Mouse (Mus musculus): Measurements from ENCODE around the gene Cog5. TPM values are rescaled to one million over a fixed set of nuclear protein-coding genes. Genes with fewer than 3 reads are reported as not detected.

The Cog5 gene
- total RNA-seq, 2 experiments from 2014 or later = 29.2 to 31.7 TPM

GRCm38 (mm10) chr12:31656841-31657240, 2.2 kb downstream of the Cog5 start:
- TF ChIP-seq CTCF (IDR thresholded peaks at IDR 0.05) = no peak
- intact Hi-C loops (cut with DNase I) = loop anchor here (5.0 kb wide), 1 partner anchor 150 kb away; no protein-coding TSS in a partner anchor
- no peak for DNase-seq

DNA sequence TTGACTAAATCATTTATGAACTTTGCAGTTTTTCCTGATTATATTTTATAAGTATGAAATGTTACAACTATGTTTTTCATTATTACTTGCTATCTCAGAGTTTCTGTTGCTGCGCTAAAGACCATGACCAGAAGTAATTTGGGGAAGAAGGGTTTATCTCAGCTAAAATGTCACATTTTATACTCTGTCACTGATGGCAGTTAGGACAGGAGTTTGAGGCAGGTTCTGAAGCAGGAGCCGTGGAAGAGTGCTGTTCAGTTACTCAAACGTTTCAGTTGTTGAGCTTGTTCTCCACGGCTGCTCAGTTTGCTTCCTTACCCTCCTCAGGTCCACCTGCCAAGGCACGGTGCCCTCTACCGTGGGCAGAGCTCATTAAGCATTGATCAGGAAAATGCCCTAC, 11.3 kb downstream of the Cog5 start:
- Histone ChIP-seq H3K27ac (no peak overlapping the region), H3K4me3 (no peak overlapping the region)
- no peak for DNase-seq
- no peak for TF ChIP-seq CTCF (IDR thresholded peaks at IDR 0.05)
- intact Hi-C loops (cut with DNase I) = no loop called here

More at GRCm38 (mm10) chr12:31656841-31657240, 2.2 kb downstream of the Cog5 start:
- H3K27ac ChIP-seq = no peak overlapping the region
- H3K4me3 ChIP-seq = no peak overlapping the region

DNA sequence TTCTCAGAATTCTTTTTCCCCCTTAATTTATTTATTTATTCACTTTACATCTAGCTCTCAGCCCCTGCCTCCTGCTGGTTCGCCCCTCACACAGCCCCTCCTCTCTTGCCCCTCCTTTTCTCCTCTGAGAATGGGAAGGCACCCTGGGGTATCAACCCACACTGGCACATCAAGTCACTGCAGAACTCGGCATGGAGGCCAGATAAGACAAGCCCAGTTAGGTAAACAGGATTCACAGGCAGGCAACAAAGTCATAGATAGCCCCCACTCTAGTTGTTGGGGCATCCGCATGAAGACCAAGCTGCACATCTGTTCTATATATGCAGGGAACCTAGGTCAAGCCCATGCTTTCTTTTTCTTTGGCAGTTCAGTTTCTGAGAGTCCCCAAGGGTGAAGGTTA, 12.5 kb downstream of the Cog5 start:
- no peak for TF ChIP-seq CTCF (IDR thresholded peaks at IDR 0.05)
- intact Hi-C loops (cut with DNase I) = no loop called here
- DNase-seq = no peak
- Histone ChIP-seq H3K4me3 (no peak overlapping the region), H3K27ac (no peak overlapping the region)

- TF ChIP-seq CTCF (IDR thresholded peaks at IDR 0.05) = no peak
- intact Hi-C loops (cut with DNase I) = no loop called here
- Histone ChIP-seq H3K27ac (no peak overlapping the region), H3K4me3 (no peak overlapping the region)
- no peak for DNase-seq
These were observed 32.0 kb downstream of the Cog5 start for GRCm38 (mm10) chr12:31686679-31687078.

DNA sequence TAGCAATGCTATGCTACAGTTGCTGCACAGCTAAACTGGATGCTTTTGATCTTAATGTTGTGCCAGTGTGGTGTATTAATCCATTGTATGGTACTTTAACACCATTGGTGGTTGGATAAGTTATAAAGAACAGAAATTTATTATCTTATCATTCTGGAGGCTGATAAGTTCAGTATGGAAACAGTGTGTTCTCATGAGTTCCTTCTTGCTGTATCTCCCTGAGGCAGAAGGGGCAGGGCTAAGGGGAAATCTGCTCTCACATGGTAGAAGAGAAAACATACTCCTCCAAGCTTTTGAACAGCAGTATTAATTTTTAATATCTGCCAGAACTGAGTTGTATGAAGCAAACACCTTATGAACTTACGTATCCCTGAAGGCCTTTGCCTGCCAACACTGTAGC, 38.6 kb downstream of the Cog5 start:
- no peak overlapping the region for H3K27ac ChIP-seq
- TF ChIP-seq CTCF (IDR thresholded peaks at IDR 0.05) = no peak
- intact Hi-C loops (cut with DNase I) = no loop called here
- no peak overlapping the region for H3K4me3 ChIP-seq
- no peak for DNase-seq

- intact Hi-C loops (cut with DNase I) = no loop called here
- Histone ChIP-seq H3K27ac (no peak overlapping the region), H3K4me3 (no peak overlapping the region)
- DNase-seq = no peak
- no peak for TF ChIP-seq CTCF (IDR thresholded peaks at IDR 0.05)
These were observed 46.1 kb downstream of the Cog5 start for GRCm38 (mm10) chr12:31700623-31701347.

DNA sequence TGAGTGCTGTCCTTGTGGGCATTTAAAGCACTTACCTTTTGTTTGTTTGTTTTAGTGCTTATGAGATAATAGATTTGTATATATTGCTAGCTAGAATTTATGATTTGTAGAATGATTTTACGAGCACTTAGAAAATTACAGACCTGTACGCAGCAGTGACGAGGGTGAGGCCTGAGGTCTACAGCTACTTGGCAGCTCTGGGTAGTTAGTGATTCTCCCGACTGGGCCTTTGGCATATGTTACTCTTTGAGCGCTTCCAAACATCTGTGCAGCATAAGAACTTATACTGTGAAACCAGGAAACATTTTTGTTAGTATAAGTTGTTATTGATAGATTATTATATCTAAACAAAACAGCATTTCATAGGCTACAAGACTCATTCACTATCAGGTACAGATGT, 46.7 kb downstream of the Cog5 start:
- intact Hi-C loops (cut with DNase I) = no loop called here
- H3K4me3 ChIP-seq = no peak overlapping the region
- DNase-seq = no peak
- no peak for TF ChIP-seq CTCF (IDR thresholded peaks at IDR 0.05)
- H3K27ac ChIP-seq = no peak overlapping the region

DNA sequence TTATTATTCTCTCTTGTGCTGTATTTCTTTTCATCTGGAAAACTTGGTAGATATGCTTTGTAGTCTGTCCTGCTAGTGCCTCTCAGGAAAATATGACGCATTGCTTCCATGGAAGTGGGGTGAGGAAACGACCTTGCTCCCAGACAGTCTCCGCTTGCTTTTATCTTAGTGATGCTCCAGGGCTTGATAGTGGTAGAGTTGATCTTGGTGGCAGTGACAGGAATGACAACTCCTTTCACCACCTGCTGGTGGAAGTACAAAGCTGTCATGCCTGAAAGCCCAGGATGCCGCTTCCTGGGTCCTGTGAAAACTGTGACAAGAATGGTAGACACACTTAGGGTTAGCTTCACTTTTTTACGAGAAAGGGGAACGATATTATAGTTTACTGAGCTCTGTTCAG, 49.2 kb downstream of the Cog5 start:
- no peak overlapping the region for H3K4me3 ChIP-seq
- H3K27ac ChIP-seq = no peak overlapping the region
- intact Hi-C loops (cut with DNase I) = no loop called here
- TF ChIP-seq CTCF (IDR thresholded peaks at IDR 0.05) = no peak
- DNase-seq = no peak

- intact Hi-C loops (cut with DNase I) = no loop called here
- no peak overlapping the region for H3K27ac ChIP-seq
- DNase-seq = no peak
- TF ChIP-seq CTCF (IDR thresholded peaks at IDR 0.05) = no peak
- H3K4me3 ChIP-seq = no peak overlapping the region
These were observed 51.5 kb downstream of the Cog5 start for GRCm38 (mm10) chr12:31706168-31706567.

GRCm38 (mm10) chr12:31707531-31707930, 52.9 kb downstream of the Cog5 start:
- no peak for TF ChIP-seq CTCF (IDR thresholded peaks at IDR 0.05)
- Histone ChIP-seq H3K4me3 (no peak overlapping the region), H3K27ac (no peak overlapping the region)
- intact Hi-C loops (cut with DNase I) = no loop called here
- no peak for DNase-seq

GRCm38 (mm10) chr12:31709665-31710064, 55.0 kb downstream of the Cog5 start:
- H3K27ac ChIP-seq = no peak overlapping the region
- no peak for TF ChIP-seq CTCF (IDR thresholded peaks at IDR 0.05)

DNA sequence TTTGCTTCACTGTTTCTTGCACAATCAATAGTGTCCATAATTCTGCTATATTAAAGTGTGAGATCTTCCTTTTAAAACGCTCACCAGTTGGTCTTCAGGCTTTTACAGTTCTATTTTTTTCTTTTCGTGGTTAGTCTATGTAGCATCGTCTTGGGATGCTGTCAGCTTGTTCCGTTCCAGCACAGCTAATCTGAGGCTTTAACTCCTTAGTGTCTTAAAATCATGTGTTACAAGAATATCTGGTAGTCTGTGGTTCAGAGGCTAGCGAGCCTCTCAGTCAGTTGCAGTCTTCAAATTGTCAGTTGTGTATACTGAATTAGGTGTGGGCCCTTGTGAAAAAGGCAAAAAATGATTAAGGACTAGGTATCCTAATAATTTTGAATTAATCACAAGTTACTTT, 57.6 kb downstream of the Cog5 start:
- intact Hi-C loops (cut with DNase I) = loop anchor here (10.0 kb wide), 1 partner anchor 337 kb away; no protein-coding TSS in a partner anchor
- no peak for TF ChIP-seq CTCF (IDR thresholded peaks at IDR 0.05)
- no peak overlapping the region for H3K27ac ChIP-seq
- DNase-seq = no peak
- no peak overlapping the region for H3K4me3 ChIP-seq

More at GRCm38 (mm10) chr12:31709665-31710064, 55.0 kb downstream of the Cog5 start:
- intact Hi-C loops (cut with DNase I) = loop anchor here (10.0 kb wide), 1 partner anchor 335 kb away; no protein-coding TSS in a partner anchor
- DNase-seq = no peak
- no peak overlapping the region for H3K4me3 ChIP-seq

DNA sequence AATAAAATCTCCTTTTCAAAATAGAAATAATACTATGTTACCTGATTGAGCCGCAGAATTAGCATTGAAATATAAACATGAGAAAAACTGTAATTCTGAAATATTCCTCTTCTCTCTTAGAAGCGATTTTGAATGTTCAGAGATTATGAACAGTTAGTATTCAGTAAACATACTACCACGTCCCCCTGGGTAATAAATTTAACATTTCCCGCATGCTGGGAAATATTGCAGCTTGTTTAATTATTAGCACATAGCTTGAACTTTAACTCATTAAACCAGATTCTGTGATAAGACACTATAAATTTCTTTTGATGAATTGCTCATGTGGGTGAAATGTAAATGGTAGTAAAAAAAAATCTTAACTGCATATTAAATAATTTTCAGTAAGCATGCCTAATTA, 58.1 kb downstream of the Cog5 start:
- intact Hi-C loops (cut with DNase I) = loop anchor here (10.0 kb wide), 1 partner anchor 338 kb away; no protein-coding TSS in a partner anchor

DNA sequence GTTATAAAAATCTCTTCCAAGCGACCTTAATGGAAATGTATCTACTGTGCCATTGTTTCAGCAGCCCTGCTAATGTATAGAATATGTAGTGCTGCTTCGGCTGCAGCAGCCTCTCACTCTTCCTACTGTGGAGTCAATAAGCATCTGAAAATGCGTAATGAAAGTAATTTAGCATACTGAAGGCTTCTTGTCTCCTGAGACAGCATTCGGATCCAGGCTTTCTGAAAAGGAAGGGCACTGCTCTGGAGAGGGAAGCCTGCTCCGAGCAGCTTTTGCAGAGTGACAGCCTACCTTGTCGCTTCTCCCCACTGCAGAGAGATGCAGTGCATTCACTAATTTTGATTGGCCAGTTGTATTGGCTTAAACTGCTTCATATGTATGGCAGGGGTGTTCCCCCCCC, 58.9 kb downstream of the Cog5 start, which contains the start of gene Gpr22:
Gene Gpr22 (minus strand): TSS at position 348 of the 400 bp plus-strand sequence.
- DNase-seq = no peak
- no peak within 1 kb of the TSS for H3K4me3 ChIP-seq
- intact Hi-C loops (cut with DNase I) = loop anchor here (10.0 kb wide), 1 partner anchor 339 kb away; no protein-coding TSS in a partner anchor
- TF ChIP-seq CTCF (IDR thresholded peaks at IDR 0.05) = no peak
- H3K27ac ChIP-seq = no peak within 1 kb of the TSS

More for the DNA sequence above, 58.1 kb downstream of the Cog5 start:
- TF ChIP-seq CTCF (IDR thresholded peaks at IDR 0.05) = no peak
- Histone ChIP-seq H3K27ac (no peak overlapping the region), H3K4me3 (no peak overlapping the region)
- no peak for DNase-seq
